Comparison of ENCODE assay signal across 9 mouse cellular contexts in genomic region chr9:114585017-114585345, GRCm38 (mm10). TPM values are rescaled to one million over a fixed set of nuclear protein-coding genes. Genes with fewer than 3 reads are reported as not detected.
A peak's percentile ranks its signal among the peaks of the same experiment; 100 is the strongest.
DNase-seq lines count a peak whose midpoint lies in the region; ATAC-seq and TF ChIP-seq lines count a peak whose summit lies in the region.
"Had no signal": no experiment of that assay in that cellular context is flagged by ENCODE, and none has a peak within 500 bp of the region (broad histone marks: within the 10 kb centered on the region; RNA-seq: fewer than 3 reads in every experiment).

No protein-coding gene starts in this region.

- TF ChIP-seq CTCF in heart, postnatal 0 days (IDR thresholded peaks at IDR 0.05; ENCODE audit: low read depth): 0 out of 2 replicates have a peak, but pooled peaks have one; percentile 13
- peak; percentile 30 for TF ChIP-seq CTCF in liver, postnatal 0 days (IDR thresholded peaks at IDR 0.05; ENCODE audit: low read depth)

- H3K27me3 ChIP-seq in heart, postnatal 0 days (ENCODE audit: control insufficient read depth, insufficient read depth, low read length): no peaks in the 10 kb centered on the region
- no peaks in the 10 kb centered on the region for H3K27me3 ChIP-seq in heart, embryonic 10.5 days (ENCODE audit: insufficient read depth, poor library complexity, severe bottlenecking)
- no peaks in the 10 kb centered on the region for H3K27me3 ChIP-seq in liver, postnatal 0 days (ENCODE audit: insufficient read depth, low read length)

- no peak overlapping the region for H3K27ac ChIP-seq in heart, postnatal 0 days (ENCODE audit: low read depth)
- H3K27ac ChIP-seq in heart, embryonic 10.5 days: no peak overlapping the region
- H3K27ac ChIP-seq in liver, postnatal 0 days (ENCODE audit: low read depth): peak overlapping the region; percentile 87

- H3K4me1 ChIP-seq in heart, postnatal 0 days (ENCODE audit: control insufficient read depth, insufficient read depth): no peaks in the 10 kb centered on the region
- H3K4me1 ChIP-seq in heart, embryonic 10.5 days: peaks cover 10% of the 10 kb centered on the region
- H3K4me1 ChIP-seq in liver, postnatal 0 days (ENCODE audit: insufficient read depth): no peaks in the 10 kb centered on the region; the same call in 1 of the 2 replicates

- 65% methylated on average over 5 of the region's 5 CpGs for WGBS in heart, postnatal 0 days
- 38% methylated on average over 5 of the region's 5 CpGs for WGBS in heart, embryonic 10.5 days
- WGBS in liver, postnatal 0 days (ENCODE audit: insufficient replicate concordance): 46% methylated on average over 5 of the region's 5 CpGs

- H3K4me2 ChIP-seq in heart, postnatal 0 days (ENCODE audit: low read depth, low read length): no peak overlapping the region
- H3K4me2 ChIP-seq in liver, postnatal 0 days (ENCODE audit: low read depth, low read length): no peak overlapping the region

- peaks cover 18% of the 10 kb centered on the region for H3K36me3 ChIP-seq in heart, postnatal 0 days (replicated peaks; ENCODE audit: control insufficient read depth, insufficient read depth, low read length)
- H3K36me3 ChIP-seq in heart, embryonic 10.5 days: peaks cover 42% of the 10 kb centered on the region
- H3K36me3 ChIP-seq in liver, postnatal 0 days (replicated peaks; ENCODE audit: insufficient read depth, low read length): peaks cover 27% of the 10 kb centered on the region

- no peak for DNase-seq in heart, postnatal 0 days (ENCODE audit: low spot score)
- DNase-seq in heart, embryonic 10.5 days (ENCODE audit: low spot score): no peak
- DNase-seq in thymus, postnatal 14 days: peak; percentile 25
- DNase-seq in thymus, postnatal 36 days: no peak
- DNase-seq in liver, postnatal 0 days: no peak
- DNase-seq in left cerebral cortex, adult 9 months (ENCODE audit: low spot score in 2 of 2): no peak

- no peak overlapping the region for H3K9ac ChIP-seq in heart, postnatal 0 days (replicated peaks; ENCODE audit: low read depth, low read length)
- no peak overlapping the region; the same call in 1 of the 2 replicates for H3K9ac ChIP-seq in liver, postnatal 0 days (replicated peaks)

- no peak overlapping the region for H3K4me3 ChIP-seq in heart, postnatal 0 days (ENCODE audit: low read depth, low read length)
- no peak overlapping the region for H3K4me3 ChIP-seq in heart, embryonic 10.5 days
- no peak overlapping the region for H3K4me3 ChIP-seq in liver, postnatal 0 days (ENCODE audit: low read depth, low read length)

- no peak for TF ChIP-seq EP300 in heart, postnatal 0 days (IDR thresholded peaks at IDR 0.05; ENCODE audit: low read depth)
- no peak for TF ChIP-seq EP300 in liver, postnatal 0 days (IDR thresholded peaks at IDR 0.05; ENCODE audit: low read depth)

- H3K9me3 ChIP-seq in heart, postnatal 0 days (replicated peaks; ENCODE audit: control insufficient read depth, low read length): no peaks in the 10 kb centered on the region
- H3K9me3 ChIP-seq in heart, embryonic 10.5 days: no peaks in the 10 kb centered on the region
- no peaks in the 10 kb centered on the region for H3K9me3 ChIP-seq in liver, postnatal 0 days (ENCODE audit: low read length)

- ATAC-seq in heart, postnatal 0 days (ENCODE audit: insufficient read depth, low read depth): 0 out of 2 replicates have a peak, but pooled peaks have one; percentile 6
- peak; percentile 55 for ATAC-seq in liver, postnatal 0 days
- no peak for ATAC-seq in activated CD4-positive, CD25-positive, alpha-beta regulatory T cell, adult 4 months
- ATAC-seq in frontal cortex, adult (ENCODE audit: low TSS enrichment): no peak

RNA-seq across cellular contexts. Expression of gene Trim71, which starts 20.8 kb away (rescaled TPM):
- total RNA-seq in heart, postnatal 0 days (2014; rRNA removed; ENCODE audit: low replicate concordance): under 0.01 and 0.04 TPM in 2 replicates
- polyA plus RNA-seq in heart, postnatal 0 days (2015; fragmentation: Nextera tagmentation; extraction: Ambion mirVana): not detected in 2 replicates
- polyA plus RNA-seq in heart, embryonic 10.5 days (2016; fragmentation: Nextera tagmentation; extraction: Ambion mirVana): 2.4 and 3.1 TPM in 2 replicates
- polyA plus RNA-seq in liver, postnatal 0 days (2015; fragmentation: Nextera tagmentation; extraction: Ambion mirVana): 0.05 and 0.06 TPM in 2 replicates
- polyA plus RNA-seq in activated CD4-positive, CD25-positive, alpha-beta regulatory T cell, adult 4 months (2017; shearing (Covaris generic)): under 1 TPM in 1 of 2 experiments, not detected in 1; 0.07 TPM
- polyA plus RNA-seq: erythroblast, embryonic 14.5 days had no signal

RNA-seq across cellular contexts. Expression of gene Cnot10, which starts 55.0 kb away (rescaled TPM):
- total RNA-seq in heart, postnatal 0 days (2014; rRNA removed; ENCODE audit: low replicate concordance): 19.7 and 35.6 TPM in 2 replicates
- polyA plus RNA-seq in heart, postnatal 0 days (2015; fragmentation: Nextera tagmentation; extraction: Ambion mirVana): 24.3 and 25.7 TPM in 2 replicates
- polyA plus RNA-seq in heart, embryonic 10.5 days (2016; fragmentation: Nextera tagmentation; extraction: Ambion mirVana): 44.8 and 53.3 TPM in 2 replicates
- polyA plus RNA-seq in liver, postnatal 0 days (2015; fragmentation: Nextera tagmentation; extraction: Ambion mirVana): 14.4 and 15.8 TPM in 2 replicates
- 10 to 100 TPM; 20.6 to 27.2 TPM for polyA plus RNA-seq in activated CD4-positive, CD25-positive, alpha-beta regulatory T cell, adult 4 months (2017; shearing (Covaris generic))

Comparison
In these comparisons a context has a peak if more than half of its experiments do, and no peak if none do; other contexts are left out.
1. ATAC-seq: peak in heart, postnatal 0 days (single experiment) and liver, postnatal 0 days (single experiment); none in activated CD4-positive, CD25-positive, alpha-beta regulatory T cell, adult 4 months (single experiment) and frontal cortex, adult (single experiment).